Mouse (Mus musculus) urinary bladder, postnatal 36 days (tissue): ENCODE results near the gene Slc5a9.
"Not testable (repeated sequence)": the region's sequence is repeated elsewhere in the genome, so short reads cannot be mapped to it uniquely, and the experiment has no call there.

Source experiments
- DNase-seq, 2 experiments: peaks; one replicate each; pipeline ENCODE4 v3.0.0; 2022; ENCODE audit warnings: low spot score in 2 of 2, mixed read lengths in 1 of 2

Gene Slc5a9

GRCm38 (mm10) chr4:111902775-111903174 lies at the start of gene Slc5a9:
Slc5a9 (minus strand) TSS chr4:111902918.
- DNase-seq, result peak in 1 of 2 experiments; percentile 31

GRCm38 (mm10) chr4:111919092-111919491 lies 16.4 kb upstream of the Slc5a9 start, which contains the start of gene Skint8:
Skint8 (plus strand) TSS chr4:111919392.
- no peak for DNase-seq

- DNase-seq, result no peak
These were observed 5.2 kb upstream of the Slc5a9 start for GRCm38 (mm10) chr4:111907926-111908325.

- no peak for DNase-seq
These were observed 1.2 kb downstream of the Slc5a9 start for GRCm38 (mm10) chr4:111901473-111901872.

- not testable (repeated sequence) for DNase-seq
These were observed 2.2 kb downstream of the Slc5a9 start for GRCm38 (mm10) chr4:111900491-111900890.

- no peak for DNase-seq
These were observed 4.2 kb downstream of the Slc5a9 start for GRCm38 (mm10) chr4:111898566-111898965.

- no peak for DNase-seq
These were observed 5.0 kb downstream of the Slc5a9 start for GRCm38 (mm10) chr4:111897755-111898154.

GRCm38 (mm10) chr4:111892138-111892537 lies 10.6 kb downstream of the Slc5a9 start:
- DNase-seq, result no peak

GRCm38 (mm10) chr4:111886607-111887006 lies 16.1 kb downstream of the Slc5a9 start:
- DNase-seq, result peak; percentile 79 to 81

- peak; percentile 58 to 67 for DNase-seq
These were observed 16.7 kb downstream of the Slc5a9 start for GRCm38 (mm10) chr4:111886018-111886417.

GRCm38 (mm10) chr4:111883543-111883942 lies 19.2 kb downstream of the Slc5a9 start:
- no peak for DNase-seq

- peak in 1 of 2 experiments; percentile 40 for DNase-seq
These were observed 22.4 kb downstream of the Slc5a9 start for GRCm38 (mm10) chr4:111880112-111880875.

- no peak for DNase-seq
These were observed 34.8 kb downstream of the Slc5a9 start for GRCm38 (mm10) chr4:111867743-111868401.

GRCm38 (mm10) chr4:111866701-111867100 lies 36.0 kb downstream of the Slc5a9 start:
- no peak for DNase-seq

GRCm38 (mm10) chr4:111852626-111853025 lies 50.1 kb downstream of the Slc5a9 start:
- no peak for DNase-seq

- no peak for DNase-seq
These were observed 63.8 kb downstream of the Slc5a9 start for GRCm38 (mm10) chr4:111838882-111839281.
